Mouse (Mus musculus) adrenal gland, postnatal 36 days (tissue): ENCODE data around the gene Hsf4. TPM values are rescaled to one million over a fixed set of nuclear protein-coding genes. Genes with fewer than 3 reads are reported as not detected.

Source experiments
- DNase-seq, 2 experiments: peaks; one replicate each; pipeline ENCODE4 v3.0.0; 2021; ENCODE audit warnings: mixed read lengths in 1 of 2
- microRNA-seq: library from miRNA; unstranded; fragments of <30 nt; microRNA quantifications from one replicate; pipeline ENCODE4 v1.2.0, GENCODE M21; 2021
- total RNA-seq, 2 experiments: library from RNA; stranded (reverse); gene quantifications; 2 replicates each; pipeline ENCODE4 v1.2.3; 2021

Gene Hsf4
- total RNA-seq, 2 experiments from 2014 or later = 1.3 to 1.6 TPM

DNA sequence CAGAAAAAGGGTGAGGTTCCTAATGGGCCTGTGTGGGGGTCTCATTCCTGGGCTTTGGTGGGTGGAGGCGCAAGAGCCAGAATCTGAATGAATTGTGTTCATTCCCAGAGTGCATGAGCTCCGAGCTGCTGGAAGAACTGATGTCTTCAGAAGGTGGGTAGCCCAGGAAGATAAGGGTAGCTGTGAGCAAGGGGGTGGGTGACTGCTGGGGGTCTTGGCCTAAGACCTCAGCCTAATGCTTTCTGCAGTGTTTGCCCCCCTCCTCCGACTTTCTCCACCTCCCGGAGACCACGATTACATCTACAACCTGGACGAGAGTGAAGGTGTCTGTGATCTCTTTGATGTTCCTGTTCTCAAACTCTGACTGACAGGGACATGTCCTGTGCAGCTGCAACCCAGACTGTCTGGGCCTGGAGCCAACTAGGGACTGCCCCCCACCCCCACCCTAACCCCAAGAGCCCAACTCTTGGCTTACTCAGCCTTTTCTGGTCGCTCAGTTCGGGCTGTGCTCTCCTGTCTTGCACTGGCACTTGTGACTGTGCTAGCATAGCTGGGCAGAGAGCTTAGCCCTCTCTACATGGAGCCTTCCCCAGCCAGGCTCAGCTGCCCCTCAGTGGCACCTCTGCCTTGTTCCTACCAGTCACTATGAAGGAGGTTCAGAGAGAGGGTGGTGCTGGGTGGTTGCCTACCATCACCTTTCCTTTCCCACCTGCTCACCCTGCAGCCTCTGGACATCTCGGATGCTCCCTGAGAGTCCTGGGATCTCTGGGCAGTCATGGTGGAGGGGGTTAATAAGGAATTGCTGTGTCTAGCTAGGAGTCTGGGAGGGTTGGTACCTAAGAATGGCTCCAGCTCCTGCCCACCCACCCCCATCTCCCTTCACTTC, 35.0 kb downstream of the Hsf4 start:
- no peak for DNase-seq

- peak; percentile 69 to 81 for DNase-seq
Observed at GRCm38 (mm10) chr8:105305211-105306145, 35.9 kb downstream of the Hsf4 start, which contains the start of gene Elmo3. Gene Elmo3 (plus strand): TSS chr8:105305601.

GRCm38 (mm10) chr8:105306146-105306691, 36.6 kb downstream of the Hsf4 start:
- DNase-seq = no peak

DNA sequence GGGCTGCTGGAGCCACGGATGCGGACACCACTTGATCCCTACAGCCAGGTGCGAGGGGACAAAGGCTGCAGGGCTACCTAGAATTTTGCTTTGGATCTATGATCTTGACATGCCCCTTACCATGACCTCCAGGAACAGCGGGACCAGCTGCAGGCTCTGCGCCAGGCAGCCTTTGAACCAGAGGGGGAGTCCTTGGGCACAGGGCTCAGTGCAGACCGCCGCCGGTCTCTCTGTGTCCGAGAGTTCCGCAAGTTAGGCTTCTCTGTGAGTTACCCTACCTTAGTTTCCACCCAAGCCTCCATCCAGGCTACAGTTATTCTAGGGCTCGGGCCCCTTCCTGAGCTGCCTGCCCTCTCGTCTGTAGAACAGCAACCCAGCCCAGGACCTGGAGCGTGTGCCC, 38.1 kb downstream of the Hsf4 start:
- DNase-seq = no peak

DNA sequence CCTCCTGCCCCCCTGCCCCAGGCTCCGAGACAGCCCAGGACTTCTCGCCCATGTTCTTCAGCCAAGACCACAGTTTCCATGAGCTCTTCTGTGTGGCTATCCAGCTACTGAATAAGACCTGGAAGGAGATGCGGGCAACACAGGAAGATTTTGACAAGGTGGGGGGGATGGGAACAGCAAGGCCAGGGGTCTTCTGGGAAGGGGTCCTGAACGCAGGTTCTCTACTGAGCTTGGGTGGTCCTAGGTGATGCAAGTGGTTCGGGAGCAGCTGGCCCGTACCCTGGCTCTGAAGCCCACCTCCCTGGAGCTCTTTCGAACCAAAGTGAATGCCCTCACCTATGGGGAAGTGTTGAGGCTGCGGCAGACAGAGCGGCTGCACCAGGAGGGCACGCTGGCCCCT, 38.8 kb downstream of the Hsf4 start:
- no peak for DNase-seq

- no peak for DNase-seq
Observed at GRCm38 (mm10) chr8:105309142-105309847, 39.7 kb downstream of the Hsf4 start.

DNA sequence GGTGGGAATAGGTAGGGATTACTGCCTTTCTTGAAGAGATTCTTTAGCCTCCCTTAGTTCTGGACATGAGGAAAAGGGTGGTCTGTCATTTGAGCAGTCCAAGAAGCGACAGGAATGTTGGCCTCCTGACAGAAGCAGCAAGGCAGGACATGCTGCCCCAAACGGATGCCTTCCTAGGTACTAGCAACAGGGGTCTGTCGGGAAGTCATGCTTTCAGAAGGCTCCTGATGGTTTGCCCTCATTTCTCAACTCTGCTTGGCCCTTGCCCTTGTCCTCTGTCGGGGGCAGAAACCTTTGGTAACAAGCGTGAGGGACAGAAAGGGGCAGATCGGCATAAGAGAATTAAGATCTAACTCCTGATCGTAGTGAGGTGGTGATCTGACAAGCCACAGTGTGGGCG, 40.5 kb downstream of the Hsf4 start:
- no peak for DNase-seq

DNA sequence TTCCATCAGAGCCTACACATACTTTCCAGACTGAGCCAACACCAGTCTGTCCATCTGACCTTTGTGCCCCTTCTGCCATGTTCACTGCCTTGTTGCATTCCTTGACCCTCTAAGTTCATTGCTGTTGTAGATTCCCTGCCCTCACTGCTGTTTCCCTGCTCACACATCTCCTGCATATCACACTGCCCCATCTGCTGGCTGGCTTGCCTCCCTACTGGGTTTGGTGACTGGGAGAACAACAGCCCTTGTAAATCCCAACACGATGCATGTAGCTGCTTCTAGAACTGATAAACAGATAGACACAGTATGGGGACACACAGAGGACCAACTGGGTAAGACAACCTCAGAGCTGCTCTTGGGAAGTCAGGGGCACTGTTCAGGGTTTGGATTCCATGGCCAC, 42.1 kb downstream of the Hsf4 start:
- DNase-seq = no peak

DNA sequence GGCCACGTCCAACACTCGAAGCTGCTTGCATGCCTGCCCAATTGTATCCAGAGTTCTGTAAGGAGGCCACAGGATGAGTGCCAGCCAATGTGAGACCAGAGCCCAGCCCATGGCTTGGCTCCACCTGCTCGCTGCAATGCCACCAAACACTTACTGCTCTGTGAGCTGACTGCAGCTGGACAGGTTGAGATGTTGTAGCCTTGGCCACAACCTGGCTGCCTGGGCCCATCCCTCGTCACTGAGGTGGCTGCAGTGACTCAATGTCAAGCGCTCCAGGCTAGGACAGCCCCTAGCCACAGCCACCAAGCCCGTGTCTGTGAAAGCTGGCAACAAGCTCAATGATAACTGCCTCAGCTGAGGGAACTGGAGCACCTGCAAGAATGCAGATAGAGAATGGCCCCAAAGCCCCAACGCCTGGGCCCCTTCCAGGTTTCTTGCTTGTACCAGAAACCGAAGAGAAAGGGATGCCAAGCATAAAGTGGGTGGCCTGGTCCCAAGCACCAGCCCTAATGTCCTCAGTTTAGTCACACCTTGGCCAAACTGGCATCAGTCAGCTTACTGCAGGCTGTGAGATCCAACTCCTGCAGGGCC, 43.4 kb downstream of the Hsf4 start:
- no peak for DNase-seq

DNA sequence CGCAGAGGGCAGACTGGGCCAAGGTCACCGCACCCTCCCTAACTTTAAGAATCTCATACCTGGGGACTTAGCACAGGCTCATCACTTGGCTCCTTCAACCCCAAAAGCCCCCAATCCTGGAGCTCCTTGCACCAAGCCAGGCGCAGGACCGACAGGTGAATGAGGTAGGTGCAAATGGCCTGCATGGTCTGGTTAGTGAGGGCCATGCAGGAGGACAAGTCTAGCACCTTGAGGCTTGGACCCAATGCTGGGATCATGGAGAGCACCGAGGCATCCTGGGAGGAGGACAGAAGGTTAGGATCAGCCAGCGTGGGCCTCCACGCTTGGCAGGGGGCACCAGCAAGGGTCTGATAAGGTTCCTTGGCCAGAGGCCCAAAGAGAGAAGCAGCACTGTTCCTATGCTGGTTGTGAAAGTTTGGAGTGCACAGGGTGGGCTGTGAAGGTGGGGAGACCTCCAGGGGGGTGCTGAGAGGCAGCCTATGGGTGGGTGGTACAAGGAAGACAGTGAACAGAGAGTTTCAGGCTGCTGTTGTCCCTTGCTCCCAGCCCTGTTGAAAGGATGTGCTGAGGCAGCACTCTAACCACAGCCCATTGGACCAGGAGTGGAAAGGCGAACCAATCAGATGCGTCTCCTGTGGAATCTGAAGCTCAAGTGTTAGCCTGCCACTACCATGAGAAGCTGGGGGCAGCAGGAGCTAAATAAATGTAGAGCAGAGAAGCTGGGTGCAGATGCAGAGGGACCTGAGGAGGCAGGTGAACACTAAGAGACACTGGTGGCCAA, 44.2 kb downstream of the Hsf4 start:
- DNase-seq = no peak

GRCm38 (mm10) chr8:105315073-105315769, 45.6 kb downstream of the Hsf4 start:
- no peak for DNase-seq

DNA sequence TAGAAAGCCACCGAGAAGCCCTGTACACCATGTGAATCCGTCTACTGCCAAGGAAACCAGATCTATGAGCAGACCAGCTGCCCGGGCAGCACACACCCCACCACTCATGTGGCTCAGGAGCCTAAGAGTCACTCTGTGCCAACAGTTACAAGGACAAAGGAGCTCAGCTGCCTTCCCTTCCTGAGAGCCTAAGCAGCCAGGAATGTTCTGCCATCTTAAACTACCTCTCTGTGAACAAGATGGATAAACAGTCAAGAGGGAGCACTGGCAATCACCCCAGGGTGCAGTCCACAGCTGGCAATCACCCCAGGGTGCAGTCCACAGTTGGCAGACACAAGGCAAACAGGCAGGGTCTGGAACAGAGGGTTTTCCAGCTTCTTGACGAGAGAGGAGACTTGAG, 48.3 kb downstream of the Hsf4 start:
- DNase-seq = peak in 1 of 2 experiments; percentile 53

- DNase-seq = no peak
Observed at GRCm38 (mm10) chr8:105318662-105319190, 49.1 kb downstream of the Hsf4 start.

- no peak for DNase-seq
Observed at GRCm38 (mm10) chr8:105323183-105323582, 53.6 kb downstream of the Hsf4 start.

Small RNAs within 50 kb of the gene (microRNA-seq; reads per million reads assigned to microRNA genes)
- gene Gm27320 = not detected
- 2,689 reads per million, percentile 89 among the genes with 10 or more reads in this experiment for gene Mir328

Other genes starting within 250 kb of the Hsf4 start
- 1 to 10 TPM in 1 of 2 experiments, under 1 TPM in 1; 0.30 to 1.6 TPM for gene Ces3a, start 221.2 kb upstream of the Hsf4 start, total RNA-seq
- gene Ces3b, start 186.0 kb upstream of the Hsf4 start, total RNA-seq = under 1 TPM in 1 of 2 experiments, not detected in 1; 0.73 TPM
- gene Ces4a, start 138.0 kb upstream of the Hsf4 start, total RNA-seq = not detected
- gene Cbfb, start 99.1 kb upstream of the Hsf4 start, total RNA-seq = 100 to 1,000 TPM in 1 of 2 experiments, 10 to 100 TPM in 1; 74.1 to 104 TPM
- gene D230025D16Rik, start 44.7 kb upstream of the Hsf4 start, total RNA-seq = 10 to 100 TPM; 23.7 to 27.2 TPM
- gene B3gnt9, start 14.6 kb upstream of the Hsf4 start, total RNA-seq = 1 to 10 TPM; 2.7 to 3.0 TPM
- gene Tradd, start 5.2 kb upstream of the Hsf4 start, total RNA-seq = 10 to 100 TPM; 15.3 to 17.9 TPM
- gene Fbxl8, start 5.2 kb upstream of the Hsf4 start, total RNA-seq = 1 to 10 TPM; 3.3 to 3.6 TPM
- 1 to 10 TPM; 5.5 TPM for gene Nol3, start 6.3 kb downstream of the Hsf4 start, total RNA-seq
- gene 4931428F04Rik, start 20.1 kb downstream of the Hsf4 start, total RNA-seq = 1 to 10 TPM; 2.4 to 2.8 TPM
- gene Exoc3l, start 26.3 kb downstream of the Hsf4 start, total RNA-seq = 10 to 100 TPM; 19.8 to 22.0 TPM
- 10 to 100 TPM; 36.6 to 49.5 TPM for gene E2f4, start 27.9 kb downstream of the Hsf4 start, total RNA-seq
- gene Elmo3, start 35.8 kb downstream of the Hsf4 start, total RNA-seq = 1 to 10 TPM; 3.7 to 7.8 TPM
- 1 to 10 TPM; 3.4 to 6.1 TPM for gene Lrrc29, start 56.5 kb downstream of the Hsf4 start, total RNA-seq
- gene Tmem208, start 56.6 kb downstream of the Hsf4 start, total RNA-seq = 10 to 100 TPM; 61.5 to 67.0 TPM
- gene Fhod1, start 78.2 kb downstream of the Hsf4 start, total RNA-seq = 10 to 100 TPM; 11.9 to 14.4 TPM
- under 1 TPM; 0.76 to 0.99 TPM for gene Slc9a5, start 79.0 kb downstream of the Hsf4 start, total RNA-seq
- gene Plekhg4, start 103.5 kb downstream of the Hsf4 start, total RNA-seq = 1 to 10 TPM in 1 of 2 experiments, under 1 TPM in 1; 0.23 to 1.4 TPM
- gene Kctd19, start 143.7 kb downstream of the Hsf4 start, total RNA-seq = not detected
- gene Lrrc36, start 143.8 kb downstream of the Hsf4 start, total RNA-seq = 1 to 10 TPM; 2.4 to 2.8 TPM
- gene Tppp3, start 201.7 kb downstream of the Hsf4 start, total RNA-seq = 10 to 100 TPM; 23.6 to 36.2 TPM
- gene Zdhhc1, start 227.1 kb downstream of the Hsf4 start, total RNA-seq = 10 to 100 TPM; 16.0 to 17.7 TPM
- gene Hsd11b2, start 249.0 kb downstream of the Hsf4 start, total RNA-seq = under 1 TPM; 0.23 to 0.66 TPM